Mouse (Mus musculus) MEL (cell line): ENCODE data around the gene Med24. TPM values are rescaled to one million over a fixed set of nuclear protein-coding genes. Genes with fewer than 3 reads are reported as not detected.

Experiments
- DNase-seq: peaks from one replicate; pipeline ENCODE4 v3.0.0; 2011; ENCODE audit warnings: low read depth, low spot score
- H3K27ac ChIP-seq: 2 replicates; pipeline ENCODE4 v1.5.1; 2012; ENCODE audit warnings: low read depth, mild to moderate bottlenecking, control low read depth, low read length, moderate library complexity; ENCODE audit not compliant: control insufficient read depth
- H3K27me3 ChIP-seq, 2 experiments: fragments of 150-350 bp in 1 of 2; sonication (generic) in 1 of 2; 2 replicates each; pipeline ENCODE4 v1.6.1; 2012; ENCODE audit warnings: low read length in 2 of 2, mild to moderate bottlenecking in 2 of 2, improper control_type of control experiment in 1 of 2, moderate library complexity in 1 of 2; ENCODE audit not compliant: insufficient read depth in 2 of 2, control insufficient read depth in 1 of 2
- H3K36me3 ChIP-seq, 2 experiments: 2 replicates each; pipeline ENCODE4 v1.6.1; 2012 to 2014; ENCODE audit warnings: low read length in 2 of 2, improper control_type of control experiment in 1 of 2, inconsistent platforms in 1 of 2, mild to moderate bottlenecking in 1 of 2; ENCODE audit not compliant: insufficient read depth in 2 of 2, control insufficient read depth in 1 of 2
- H3K4me1 ChIP-seq, 2 experiments: fragments of 150-350 bp in 1 of 2; sonication (generic) in 1 of 2; 2 replicates each; pipeline ENCODE4 v1.6.1; 2012; ENCODE audit warnings: low read length in 2 of 2, improper control_type of control experiment in 1 of 2, mild to moderate bottlenecking in 1 of 2; ENCODE audit not compliant: insufficient read depth in 2 of 2, control insufficient read depth in 1 of 2
- H3K4me3 ChIP-seq, 2 experiments: fragments of 150-350 bp in 1 of 2; sonication (generic) in 1 of 2; 2 replicates each; pipeline ENCODE4 v1.5.1; 2012; ENCODE audit warnings: low read depth in 2 of 2, low read length in 2 of 2, mild to moderate bottlenecking in 2 of 2, moderate library complexity in 2 of 2, control low read depth in 1 of 2, improper control_type of control experiment in 1 of 2; ENCODE audit not compliant: control insufficient read depth in 1 of 2, insufficient read depth in 1 of 2
- H3K79me2 ChIP-seq: 2 replicates; pipeline ENCODE4 v1.6.1; 2012; ENCODE audit warnings: mild to moderate bottlenecking, low read length, moderate library complexity; ENCODE audit not compliant: control insufficient read depth, poor library complexity, insufficient read depth
- H3K9ac ChIP-seq: 2 replicates; pipeline ENCODE4 v1.6.1; 2012; ENCODE audit warnings: low read depth, mild to moderate bottlenecking, control low read depth, low read length, moderate library complexity; ENCODE audit not compliant: control insufficient read depth, poor library complexity, severe bottlenecking
- H3K9me3 ChIP-seq: fragments of 150-350 bp; sonication (generic); replicated peaks from 2 replicates; pipeline ENCODE4 v1.6.1; 2012; ENCODE audit warnings: mild to moderate bottlenecking, low read length, improper control_type of control experiment, moderate library complexity; ENCODE audit not compliant: insufficient read depth
- CHD1 ChIP-seq: IDR thresholded peaks from 2 replicates; pipeline ENCODE4 v1.6.1; 2012; ENCODE audit warnings: low read depth, mild to moderate bottlenecking, inconsistent platforms, low read length, improper control_type of control experiment
- CTCF ChIP-seq, 3 experiments: IDR thresholded peaks in 2 of 3; conservative IDR thresholded peaks in 1 of 3; 2 replicates each; pipeline ENCODE4 v1.5.1; 2011 to 2012; ENCODE audit warnings: low read length in 3 of 3, low read depth in 2 of 3, mild to moderate bottlenecking in 2 of 3, improper control_type of control experiment in 1 of 3, inconsistent platforms in 1 of 3, mixed read lengths in 1 of 3, moderate library complexity in 1 of 3; ENCODE audit not compliant: control insufficient read depth in 1 of 3, insufficient read depth in 1 of 3, poor library complexity in 1 of 3, severe bottlenecking in 1 of 3
- E2F4 ChIP-seq: IDR thresholded peaks from 2 replicates; pipeline ENCODE4 v1.6.1; 2011; ENCODE audit warnings: low read depth, low read length, improper control_type of control experiment, borderline replicate concordance
- ETS1 ChIP-seq: IDR thresholded peaks from 2 replicates; pipeline ENCODE4 v1.6.1; 2012; ENCODE audit warnings: low read depth, mild to moderate bottlenecking, inconsistent platforms, low read length, improper control_type of control experiment, moderate library complexity
- KAT2A ChIP-seq: conservative IDR thresholded peaks from 2 replicates; pipeline ENCODE4 v1.6.1; 2012; ENCODE audit warnings: low read depth, low read length, improper control_type of control experiment, inconsistent platforms
- POLR2AphosphoS2 ChIP-seq: IDR thresholded peaks from 2 replicates; pipeline ENCODE4 v1.6.1; 2011; ENCODE audit warnings: low read length, improper control_type of control experiment
- SMC3 ChIP-seq: IDR thresholded peaks from 2 replicates; pipeline ENCODE4 v1.6.1; 2011; ENCODE audit warnings: low read depth, low read length, improper control_type of control experiment
- USF1 ChIP-seq: IDR thresholded peaks from 2 replicates; pipeline ENCODE4 v1.6.1; 2014; ENCODE audit warnings: low read depth, mild to moderate bottlenecking, inconsistent platforms, low read length, improper control_type of control experiment, moderate library complexity
- ZMIZ1 ChIP-seq: IDR thresholded peaks from 2 replicates; pipeline ENCODE4 v1.6.1; 2012; ENCODE audit warnings: low read depth, mild to moderate bottlenecking, inconsistent platforms, low read length, improper control_type of control experiment, moderate library complexity
- polyA plus RNA-seq, 2 experiments: library from polyadenylated mRNA; stranded (reverse) in 1 of 2; unstranded in 1 of 2; fragments of >175 nt in 1 of 2; fragments of >200 nt in 1 of 2; gene quantifications; 2 replicates each; pipeline versions ENCODE4 v1.2.1 to v1.2.4; 2012; ENCODE audit warnings: low replicate concordance in 2 of 2, low read depth in 1 of 2; ENCODE audit not compliant: insufficient read length in 2 of 2, insufficient read depth in 1 of 2, missing spikeins in 1 of 2
- total RNA-seq: library from RNA; depleted of rRNA; stranded (reverse); fragments of 300-350 nt; gene quantifications from 2 replicates; pipeline ENCODE4 v1.2.3, GENCODE M21; 2012

The Med24 gene
- total and polyA plus RNA-seq, 3 experiments: 37.5 to 89.8 TPM; not detected in 1

DNA sequence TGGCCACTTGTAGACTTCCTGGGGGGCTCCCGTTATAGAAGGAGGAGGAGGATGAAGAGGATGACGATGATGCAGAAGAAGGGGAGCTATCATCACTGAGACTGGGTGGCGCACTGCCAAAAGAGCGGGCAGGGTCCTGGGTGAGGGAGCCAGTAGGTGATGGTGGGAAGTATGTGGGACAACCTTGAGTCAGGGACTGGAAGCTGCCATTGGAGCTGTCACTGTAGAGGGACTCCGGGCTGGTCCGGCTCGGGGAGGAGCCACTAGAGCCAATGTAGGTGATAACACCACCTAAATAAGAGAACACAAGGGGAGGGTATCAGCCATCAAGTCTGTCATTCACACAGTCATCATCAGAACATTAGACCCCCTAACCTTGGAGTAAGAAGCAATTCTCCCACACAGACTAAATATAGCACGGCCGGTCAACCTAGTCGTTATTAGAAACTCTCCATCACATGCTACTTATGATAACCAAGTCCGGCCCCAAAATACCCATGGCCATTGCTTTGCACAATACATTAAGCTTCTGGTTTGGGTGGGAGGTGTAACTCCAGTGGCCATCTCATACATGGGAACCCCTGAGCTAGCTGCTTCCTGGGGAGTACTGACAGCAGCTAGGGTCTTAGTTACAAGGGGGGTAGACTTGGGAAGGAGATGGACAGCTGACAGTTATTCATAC is 42.8 kb upstream of the Med24 start:
- DNase-seq: no peak
- Histone ChIP-seq H3K9me3 (no peaks in the 10 kb centered on the region), H3K79me2 (no peaks in the 10 kb centered on the region; the same call in 1 of the 2 replicates), H3K4me1 (peaks cover 32 to 55% of the 10 kb centered on the region in 2 experiments), H3K36me3 (peaks cover 0 to 40% of the 10 kb centered on the region in 2 experiments; a peak in 2 of 4 replicates), H3K4me3 (no peak overlapping the region), H3K27ac (peak overlapping the region; percentile 89), H3K9ac (peak overlapping the region; percentile 59; the same call in 1 of the 2 replicates), H3K27me3 (no peaks in the 10 kb centered on the region)
- no peak for TF ChIP-seq KAT2A
- TF ChIP-seq CTCF (IDR thresholded peaks at IDR 0.05 in 2 of 3, conservative IDR thresholded peaks at IDR 0.05 in 1 of 3; ENCODE audit: control insufficient read depth in 1 of 3, insufficient read depth in 1 of 3, low read depth in 2 of 3, low read length in 3 of 3, poor library complexity in 1 of 3, severe bottlenecking in 1 of 3): no peak
- no peak for TF ChIP-seq ETS1

DNA sequence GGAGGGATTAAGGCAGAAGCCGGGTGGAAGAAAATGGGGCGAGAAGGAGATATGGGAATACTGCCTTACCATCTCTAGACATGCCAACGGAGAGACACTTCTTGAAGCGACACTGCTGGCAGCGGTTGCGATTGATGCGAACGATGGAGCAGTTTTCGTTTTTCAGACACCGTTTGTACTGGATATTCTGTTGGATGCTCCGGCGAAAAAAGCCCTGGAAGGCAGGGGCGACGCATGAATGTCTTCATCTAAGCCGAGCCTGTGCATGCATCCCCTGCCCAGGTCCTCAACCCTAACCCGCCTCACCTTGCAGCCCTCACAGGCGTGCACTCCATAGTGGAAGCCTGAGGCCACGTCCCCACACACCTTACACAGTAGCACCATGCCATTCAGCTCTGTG is 41.9 kb upstream of the Med24 start:
- Histone ChIP-seq H3K4me1 (peaks cover 33 to 60% of the 10 kb centered on the region in 2 experiments), H3K4me3 (no peak overlapping the region), H3K9ac (no peak overlapping the region), H3K27me3 (no peaks in the 10 kb centered on the region), H3K79me2 (no peaks in the 10 kb centered on the region; the same call in 1 of the 2 replicates), H3K27ac (no peak overlapping the region), H3K9me3 (no peaks in the 10 kb centered on the region), H3K36me3 (peaks cover 0 to 46% of the 10 kb centered on the region in 2 experiments; a peak in 2 of 4 replicates)
- no peak for DNase-seq
- TF ChIP-seq E2F4 (no peak), POLR2AphosphoS2 (no peak), CHD1 (no peak), USF1 (no peak), ZMIZ1 (no peak)

DNA sequence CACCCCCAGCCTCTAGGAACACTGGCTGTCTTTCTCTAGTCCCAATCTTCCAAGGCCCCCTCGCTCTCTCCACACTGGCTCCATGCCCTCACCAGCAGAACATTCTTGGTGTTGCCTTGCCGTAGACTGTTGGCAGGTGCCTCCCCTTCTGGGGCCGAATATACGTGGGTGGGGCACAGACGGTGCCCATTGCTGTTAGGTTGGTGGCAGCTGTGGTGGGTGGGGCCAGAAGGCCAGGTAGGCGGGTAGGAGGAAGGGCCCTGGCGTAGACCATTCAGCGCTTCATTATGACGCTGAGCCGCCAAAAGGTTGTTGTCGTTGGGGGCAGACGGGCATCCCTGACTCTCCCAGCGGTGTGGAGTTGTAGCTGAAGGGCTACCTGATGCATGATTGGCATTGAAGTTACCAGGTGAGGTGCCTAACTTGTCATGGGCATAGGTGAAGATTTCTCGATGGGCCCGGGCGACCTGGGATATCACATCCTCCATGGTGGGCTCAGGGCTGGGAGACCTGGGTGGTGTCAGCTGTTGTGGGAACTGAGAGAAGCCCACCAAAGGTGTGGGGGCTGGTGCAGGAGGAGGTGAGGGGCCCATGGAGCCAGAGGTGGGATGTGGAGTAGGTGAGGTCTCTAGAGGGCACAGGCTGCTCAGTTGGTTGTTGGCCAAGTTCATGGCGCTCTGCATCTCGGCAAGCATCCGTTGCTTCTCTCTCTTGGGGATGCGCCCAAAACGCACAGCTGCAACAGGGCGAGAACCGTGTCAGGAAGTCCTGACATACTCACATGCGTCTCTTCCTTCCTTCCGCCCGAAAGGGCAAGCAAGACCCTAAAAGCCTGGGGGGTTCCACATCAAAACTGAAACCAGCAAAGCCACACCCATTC is 41.1 kb upstream of the Med24 start:
- no peaks in the 10 kb centered on the region for H3K27me3 ChIP-seq
- H3K9ac ChIP-seq: no peak overlapping the region
- no peak for TF ChIP-seq SMC3
- TF ChIP-seq POLR2AphosphoS2: 0 out of 2 replicates have a peak, but pooled peaks have one; percentile 8
- H3K9me3 ChIP-seq: no peaks in the 10 kb centered on the region
- DNase-seq: no peak
- H3K27ac ChIP-seq: no peak overlapping the region
- H3K4me1 ChIP-seq: peaks cover 38 to 66% of the 10 kb centered on the region in 2 experiments
- H3K4me3 ChIP-seq: no peak overlapping the region
- H3K79me2 ChIP-seq: no peaks in the 10 kb centered on the region; the same call in 1 of the 2 replicates
- peaks cover 0 to 51% of the 10 kb centered on the region in 2 experiments; a peak in 2 of 4 replicates for H3K36me3 ChIP-seq
